Mouse (Mus musculus) small intestine, adult 2 months (tissue): ENCODE measurements around the gene Dnajb3.

Source experiments
- CTCF ChIP-seq: fragments of 200-500 bp; IDR thresholded peaks from 2 replicates; pipeline ENCODE4 v1.5.1; 2012; ENCODE audit warnings: low read depth, mild to moderate bottlenecking, control low read depth, inconsistent platforms, low read length, moderate library complexity, mixed read lengths; ENCODE audit not compliant: insufficient replicate concordance, insufficient read length; ENCODE audit errors: extremely low read depth
- POLR2A ChIP-seq: fragments of 200-500 bp; IDR thresholded peaks from 2 replicates; pipeline ENCODE4 v1.6.1; 2012; ENCODE audit warnings: low read depth, mild to moderate bottlenecking, control low read depth, inconsistent platforms, low read length, moderate library complexity

DNA sequence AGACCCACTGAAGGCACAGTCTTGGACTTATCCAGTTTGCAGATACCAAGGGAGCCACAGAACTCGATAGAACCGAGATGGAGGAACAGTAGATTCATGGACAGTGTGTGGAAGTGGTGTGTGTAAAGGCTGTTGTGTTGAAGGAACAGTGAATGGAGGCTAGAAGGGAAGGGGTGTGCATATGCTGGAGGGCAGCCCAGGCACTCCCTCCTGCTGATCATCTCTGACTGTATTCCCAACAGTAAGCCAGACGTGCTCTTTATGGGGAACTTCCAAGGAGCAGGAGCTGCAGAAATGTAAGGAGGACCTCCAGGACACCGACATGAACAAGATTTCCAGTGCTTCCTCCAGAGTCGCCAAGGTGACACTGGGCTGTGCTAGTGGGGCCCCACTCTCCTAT lies 44.4 kb upstream of the Dnajb3 start:
- TF ChIP-seq POLR2A (no peak), CTCF (no peak)
